Mouse (Mus musculus) ES-Bruce4 (cell line): ENCODE measurements around the gene Gpr12. TPM values are rescaled to one million over a fixed set of nuclear protein-coding genes. Genes with fewer than 3 reads are reported as not detected.
"Not testable (repeated sequence)": the region's sequence is repeated elsewhere in the genome, so short reads cannot be mapped to it uniquely, and the experiment has no call there.

Experiments used
- H3K27ac ChIP-seq: 2 replicates; pipeline ENCODE4 v1.5.1; 2012; ENCODE audit warnings: low read length, inconsistent platforms; ENCODE audit not compliant: insufficient read depth
- H3K27me3 ChIP-seq: 2 replicates; pipeline ENCODE4 v1.6.1; 2012; ENCODE audit warnings: mild to moderate bottlenecking, low read length, inconsistent platforms; ENCODE audit not compliant: control insufficient read depth, poor library complexity, insufficient read depth, severe bottlenecking
- H3K36me3 ChIP-seq: 2 replicates; pipeline ENCODE4 v1.6.1; 2012; ENCODE audit warnings: inconsistent platforms, mild to moderate bottlenecking, low read length, moderate library complexity; ENCODE audit not compliant: control insufficient read depth, poor library complexity, insufficient read depth, severe bottlenecking
- H3K4me1 ChIP-seq: one replicate; pipeline ENCODE4 v1.8.1; 2011; ENCODE audit warnings: low read length; ENCODE audit not compliant: control insufficient read depth, insufficient read depth
- H3K4me3 ChIP-seq: 2 replicates; pipeline ENCODE4 v1.5.1; 2011; ENCODE audit warnings: low read depth, mild to moderate bottlenecking, low read length
- H3K9ac ChIP-seq: 2 replicates; pipeline ENCODE4 v1.6.1; 2012; ENCODE audit warnings: low read depth, mild to moderate bottlenecking, inconsistent platforms; ENCODE audit not compliant: poor library complexity, severe bottlenecking
- H3K9me3 ChIP-seq: replicated peaks from 2 replicates; pipeline ENCODE4 v1.6.1; 2012; ENCODE audit warnings: mild to moderate bottlenecking, low read length, inconsistent platforms; ENCODE audit not compliant: control insufficient read depth, poor library complexity, insufficient read depth, severe bottlenecking
- CTCF ChIP-seq: IDR thresholded peaks from one replicate; pipeline ENCODE4 v1.8.1; 2011; ENCODE audit warnings: low read depth, low read length
- EP300 ChIP-seq: IDR thresholded peaks from 2 replicates; pipeline ENCODE4 v1.6.1; 2011; ENCODE audit warnings: low read depth, low read length; ENCODE audit not compliant: insufficient read depth
- POLR2A ChIP-seq: IDR thresholded peaks from one replicate; pipeline ENCODE4 v1.8.1; 2011; ENCODE audit warnings: low read length; ENCODE audit not compliant: insufficient read depth
- polyA plus RNA-seq: library from polyadenylated mRNA; stranded (reverse); fragments of >200 nt; gene quantifications from 2 replicates; pipeline ENCODE4 v1.2.4, GENCODE M21; 2011; ENCODE audit warnings: low read depth; ENCODE audit not compliant: missing spikeins, insufficient read depth, insufficient read length

Gpr12 gene
- polyA plus RNA-seq, 1 experiment = not detected

DNA sequence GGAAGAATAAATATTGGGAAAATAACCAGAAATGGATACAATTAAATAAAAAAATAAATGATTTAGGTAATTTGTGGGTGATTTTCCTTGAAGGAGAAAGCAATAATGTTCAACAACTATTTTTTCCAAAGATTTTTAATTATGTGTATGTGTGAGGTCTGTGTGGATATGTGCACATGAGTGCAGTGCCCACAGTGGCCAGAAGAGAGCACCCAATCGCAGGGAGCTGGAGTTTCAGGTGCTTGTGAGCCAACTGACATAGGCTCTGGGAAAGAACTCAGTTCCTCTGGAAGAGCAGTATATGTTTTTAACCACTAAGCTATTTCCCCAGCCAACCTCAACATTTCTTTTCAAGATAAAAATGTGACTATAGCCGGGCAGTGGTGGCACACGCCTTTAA lies 8.4 kb downstream of the Gpr12 start:
- Histone ChIP-seq H3K27me3 (no peaks in the 10 kb centered on the region), H3K4me1 (no peaks in the 10 kb centered on the region), H3K36me3 (no peaks in the 10 kb centered on the region), H3K9me3 (no peaks in the 10 kb centered on the region), H3K4me3 (no peak overlapping the region), H3K27ac (no peak overlapping the region), H3K9ac (no peak overlapping the region)
- TF ChIP-seq EP300 (no peak), CTCF (peak; percentile 53)

DNA sequence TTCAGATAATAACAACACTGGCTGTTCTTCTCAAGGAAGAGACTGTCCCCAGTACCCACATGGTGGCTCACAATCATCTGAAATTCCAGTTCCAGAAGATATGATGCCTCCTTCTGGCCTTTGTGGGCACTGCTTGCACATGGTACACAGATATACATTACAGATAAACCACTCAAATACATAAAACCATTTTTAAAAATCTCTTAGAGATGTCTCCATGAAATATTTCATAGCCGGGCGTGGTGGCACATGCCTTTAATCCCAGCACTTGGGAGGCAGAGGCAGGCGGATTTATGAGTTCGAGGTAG lies 12.3 kb downstream of the Gpr12 start:
- not testable (repeated sequence) for H3K4me3 ChIP-seq

DNA sequence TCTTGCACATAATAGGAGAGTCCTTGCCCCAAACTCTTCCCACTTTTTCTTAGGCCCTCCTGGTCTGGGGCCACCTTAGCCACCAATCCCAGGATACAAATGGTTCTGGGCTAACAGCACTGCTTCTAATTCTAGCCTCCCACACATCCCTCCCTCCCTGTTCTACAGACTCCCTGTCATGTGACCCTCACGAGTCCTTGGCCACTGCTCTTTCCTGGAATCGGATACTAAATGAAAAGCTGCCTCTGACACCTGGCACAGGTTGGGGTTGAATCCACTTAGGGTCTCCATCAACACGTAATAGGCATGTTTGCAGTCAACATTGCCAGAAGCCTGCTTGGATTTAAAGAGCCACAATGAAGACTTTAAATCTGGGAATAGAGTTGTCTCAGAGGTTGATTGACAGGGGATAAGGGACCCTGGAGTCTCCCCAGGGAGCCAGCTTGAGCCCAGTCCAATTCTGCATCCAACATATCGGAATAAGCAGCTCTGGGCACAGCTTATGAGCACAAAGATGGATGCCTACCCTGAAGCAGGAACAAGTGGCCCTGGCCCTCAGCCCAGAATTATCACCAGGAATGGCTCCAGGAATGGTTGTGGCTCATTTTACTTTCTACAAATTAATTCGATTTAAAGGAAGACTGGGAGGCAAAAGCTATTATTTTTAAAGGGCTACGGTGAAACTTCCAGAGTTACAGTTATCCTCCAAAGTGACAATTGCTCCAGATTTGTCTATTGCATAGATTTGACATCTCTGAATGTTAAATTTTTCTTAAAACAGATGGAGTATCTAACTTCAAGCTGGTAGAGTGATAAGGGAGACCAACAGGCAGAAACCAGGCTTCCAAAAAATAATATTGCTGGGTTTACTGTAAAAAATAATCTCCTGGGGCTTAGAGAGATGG lies 13.0 kb downstream of the Gpr12 start:
- H3K27ac ChIP-seq, H3K27me3 ChIP-seq, H3K9ac ChIP-seq, H3K9me3 ChIP-seq, H3K4me1 ChIP-seq, H3K4me3 ChIP-seq, H3K36me3 ChIP-seq: not testable (repeated sequence)

More for the DNA sequence above, 12.3 kb downstream of the Gpr12 start:
- H3K27me3 ChIP-seq, H3K36me3 ChIP-seq, H3K4me1 ChIP-seq, H3K9me3 ChIP-seq, H3K27ac ChIP-seq, H3K9ac ChIP-seq: not testable (repeated sequence)

DNA sequence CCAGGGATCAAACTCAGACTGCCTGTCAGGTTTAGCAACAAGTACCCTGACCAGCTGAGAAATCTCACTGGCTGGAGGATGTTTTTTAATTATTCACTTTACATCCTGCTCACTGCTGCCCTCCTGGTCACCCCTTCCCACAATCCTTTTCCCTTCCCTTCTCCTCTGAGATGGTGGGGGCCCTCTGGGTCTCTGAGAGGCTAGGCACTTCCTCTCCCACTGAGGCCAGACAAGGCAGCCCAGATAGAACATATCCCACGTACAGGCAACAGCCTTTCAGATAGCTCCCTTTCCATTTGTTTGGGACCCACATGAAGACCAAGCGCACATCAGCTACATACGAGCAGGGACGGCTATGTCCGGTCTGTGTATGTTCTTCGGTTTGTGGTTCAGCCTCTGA lies 14.9 kb downstream of the Gpr12 start:
- not testable (repeated sequence) for H3K27me3 ChIP-seq, H3K9me3 ChIP-seq, H3K4me1 ChIP-seq, H3K9ac ChIP-seq, H3K27ac ChIP-seq, H3K4me3 ChIP-seq, H3K36me3 ChIP-seq

DNA sequence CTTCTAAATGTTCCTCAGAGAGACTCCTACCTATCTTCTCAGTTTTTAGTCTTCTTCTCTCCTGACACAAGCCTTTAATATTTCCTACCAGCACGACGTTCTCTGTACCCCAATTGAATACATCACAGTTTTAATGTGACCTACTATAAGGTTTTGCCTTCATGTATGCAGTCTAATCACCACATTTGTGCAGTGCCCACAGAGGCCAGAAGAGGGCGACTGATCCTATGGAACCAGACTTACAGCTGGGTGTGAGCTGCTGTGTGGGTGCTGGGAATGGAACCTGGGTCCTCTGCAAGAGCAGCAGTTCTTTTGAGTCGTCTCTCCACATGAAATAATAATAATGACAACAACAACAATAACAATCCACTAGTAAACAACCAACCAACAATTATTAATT lies 18.0 kb downstream of the Gpr12 start:
- no peak overlapping the region for H3K27ac ChIP-seq
- H3K4me1 ChIP-seq = no peaks in the 10 kb centered on the region
- no peaks in the 10 kb centered on the region for H3K9me3 ChIP-seq
- no peaks in the 10 kb centered on the region for H3K36me3 ChIP-seq
- H3K27me3 ChIP-seq = no peaks in the 10 kb centered on the region
- H3K4me3 ChIP-seq = no peak overlapping the region
- TF ChIP-seq EP300 (no peak), CTCF (peak; percentile 58), POLR2A (no peak)
- H3K9ac ChIP-seq = no peak overlapping the region

DNA sequence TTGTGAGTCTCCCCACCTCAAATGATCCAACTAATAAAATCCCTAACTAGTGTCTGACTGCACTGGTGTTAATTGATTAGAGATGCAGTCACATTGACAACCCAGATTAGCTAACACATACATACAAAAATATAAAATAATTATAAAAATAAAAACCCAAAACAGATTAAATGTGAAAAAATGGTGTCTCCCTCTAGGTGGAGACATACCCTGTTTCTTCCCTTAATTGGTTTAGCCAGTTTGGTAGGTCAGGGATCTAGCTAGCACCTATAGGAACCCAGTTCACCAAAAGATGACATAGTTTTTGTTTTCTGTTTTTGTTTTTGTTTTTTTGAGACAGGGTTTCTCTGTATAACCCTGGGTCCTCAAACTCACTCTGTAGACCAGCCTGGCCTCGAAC lies 20.8 kb downstream of the Gpr12 start:
- Histone ChIP-seq H3K27me3 (no peaks in the 10 kb centered on the region), H3K27ac (no peak overlapping the region), H3K9me3 (no peaks in the 10 kb centered on the region), H3K36me3 (no peaks in the 10 kb centered on the region), H3K4me3 (no peak overlapping the region), H3K9ac (no peak overlapping the region), H3K4me1 (no peaks in the 10 kb centered on the region)
- no peak for TF ChIP-seq CTCF
- no peak for TF ChIP-seq EP300
- no peak for TF ChIP-seq POLR2A

DNA sequence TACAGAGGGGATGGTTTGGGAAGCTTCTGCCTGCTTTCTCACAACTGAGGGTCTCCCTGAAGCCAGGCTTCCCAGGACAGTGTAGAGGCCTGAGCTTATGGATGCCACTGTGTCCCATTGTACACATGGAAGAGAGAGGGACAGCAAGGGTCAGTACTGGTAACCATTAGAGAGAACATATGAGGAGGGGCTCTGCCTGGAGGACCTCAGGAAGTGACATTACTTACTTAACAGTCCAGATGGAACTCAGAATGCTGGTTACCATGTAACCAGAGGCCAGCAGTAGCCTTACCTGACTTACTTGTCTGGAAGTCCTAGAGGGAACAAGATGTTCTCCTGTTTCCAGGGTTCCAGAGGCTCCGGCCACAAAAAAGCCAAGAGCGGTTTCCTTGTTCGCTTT lies 29.2 kb downstream of the Gpr12 start, which contains the start of gene Gm3415:
Gene Gm3415 (plus strand): TSS at position 301 of the 400 bp plus-strand sequence.
- not testable (repeated sequence) for H3K27me3 ChIP-seq, H3K27ac ChIP-seq, H3K9me3 ChIP-seq, H3K4me1 ChIP-seq, H3K9ac ChIP-seq, H3K4me3 ChIP-seq, H3K36me3 ChIP-seq

DNA sequence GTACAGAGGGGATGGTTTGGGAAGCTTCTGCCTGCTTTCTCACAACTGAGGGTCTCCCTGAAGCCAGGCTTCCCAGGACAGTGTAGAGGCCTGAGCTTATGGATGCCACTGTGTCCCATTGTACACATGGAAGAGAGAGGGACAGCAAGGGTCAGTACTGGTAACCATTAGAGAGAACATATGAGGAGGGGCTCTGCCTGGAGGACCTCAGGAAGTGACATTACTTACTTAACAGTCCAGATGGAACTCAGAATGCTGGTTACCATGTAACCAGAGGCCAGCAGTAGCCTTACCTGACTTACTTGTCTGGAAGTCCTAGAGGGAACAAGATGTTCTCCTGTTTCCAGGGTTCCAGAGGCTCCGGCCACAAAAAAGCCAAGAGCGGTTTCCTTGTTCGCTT lies 47.7 kb downstream of the Gpr12 start, which contains the start of gene Gm3409:
Gene Gm3409 (plus strand): TSS at position 301 of the 400 bp plus-strand sequence.
- H3K27ac ChIP-seq, H3K9ac ChIP-seq, H3K36me3 ChIP-seq, H3K4me3 ChIP-seq, H3K9me3 ChIP-seq, H3K27me3 ChIP-seq, H3K4me1 ChIP-seq: not testable (repeated sequence)
